Mouse (Mus musculus) neural tube, embryonic 13.5 days (tissue): ENCODE results near the gene Itpr3. TPM values are rescaled to one million over a fixed set of nuclear protein-coding genes. Genes with fewer than 3 reads are reported as not detected.

Source experiments
- ATAC-seq: fragments of 200-750 bp; cut with Nextera tagmentation; 2 replicates; pipeline ENCODE4 v1.8.0; 2017; ENCODE audit warnings: low read depth, mild to moderate bottlenecking, moderate TSS enrichment, moderate library complexity
- H3K27ac ChIP-seq: fragments of 300-500 bp; sonication (generic); replicated peaks from 2 replicates; pipeline ENCODE4 v1.5.1; 2015; ENCODE audit warnings: moderate library complexity, mild to moderate bottlenecking, inconsistent platforms
- H3K27me3 ChIP-seq: fragments of 300-500 bp; sonication (generic); 2 replicates; pipeline ENCODE4 v1.6.1; 2015; ENCODE audit warnings: mild to moderate bottlenecking, inconsistent platforms
- H3K36me3 ChIP-seq: fragments of 300-500 bp; sonication (generic); 2 replicates; pipeline ENCODE4 v1.6.1; 2015; ENCODE audit warnings: mild to moderate bottlenecking, inconsistent platforms
- H3K4me1 ChIP-seq: fragments of 300-500 bp; sonication (generic); replicated peaks from 2 replicates; pipeline ENCODE4 v1.6.1; 2015; ENCODE audit warnings: inconsistent platforms
- H3K4me2 ChIP-seq: fragments of 300-500 bp; sonication (generic); 2 replicates; pipeline ENCODE4 v1.6.1; 2015; ENCODE audit warnings: inconsistent platforms, mild to moderate bottlenecking, moderate library complexity
- H3K4me3 ChIP-seq: fragments of 300-500 bp; sonication (generic); 2 replicates; pipeline ENCODE4 v1.5.1; 2015; ENCODE audit warnings: mild to moderate bottlenecking, inconsistent platforms
- H3K9ac ChIP-seq: fragments of 300-500 bp; sonication (generic); 2 replicates; pipeline ENCODE4 v1.6.1; 2015; ENCODE audit warnings: moderate library complexity, mild to moderate bottlenecking, inconsistent platforms
- H3K9me3 ChIP-seq: fragments of 300-500 bp; sonication (generic); 2 replicates; pipeline ENCODE4 v1.6.1; 2016; ENCODE audit warnings: inconsistent platforms
- WGBS: fragments of 180-500 bp; shearing (Covaris S2); methylation state at CpG from one replicate; pipeline ENCODE4 v1.1.7; 2015; 5-methylcytosine and 5-hydroxymethylcytosine counted together
- polyA plus RNA-seq: library from polyadenylated mRNA; unstranded; fragments of >200 nt; fragmentation: Nextera tagmentation; extraction: Ambion mirVana; gene quantifications from 2 replicates; pipeline ENCODE4 v1.2.1, GENCODE M21; 2015

Itpr3 gene
- polyA plus RNA-seq, 1 experiment from 2014 or later, result 1.4 TPM

DNA sequence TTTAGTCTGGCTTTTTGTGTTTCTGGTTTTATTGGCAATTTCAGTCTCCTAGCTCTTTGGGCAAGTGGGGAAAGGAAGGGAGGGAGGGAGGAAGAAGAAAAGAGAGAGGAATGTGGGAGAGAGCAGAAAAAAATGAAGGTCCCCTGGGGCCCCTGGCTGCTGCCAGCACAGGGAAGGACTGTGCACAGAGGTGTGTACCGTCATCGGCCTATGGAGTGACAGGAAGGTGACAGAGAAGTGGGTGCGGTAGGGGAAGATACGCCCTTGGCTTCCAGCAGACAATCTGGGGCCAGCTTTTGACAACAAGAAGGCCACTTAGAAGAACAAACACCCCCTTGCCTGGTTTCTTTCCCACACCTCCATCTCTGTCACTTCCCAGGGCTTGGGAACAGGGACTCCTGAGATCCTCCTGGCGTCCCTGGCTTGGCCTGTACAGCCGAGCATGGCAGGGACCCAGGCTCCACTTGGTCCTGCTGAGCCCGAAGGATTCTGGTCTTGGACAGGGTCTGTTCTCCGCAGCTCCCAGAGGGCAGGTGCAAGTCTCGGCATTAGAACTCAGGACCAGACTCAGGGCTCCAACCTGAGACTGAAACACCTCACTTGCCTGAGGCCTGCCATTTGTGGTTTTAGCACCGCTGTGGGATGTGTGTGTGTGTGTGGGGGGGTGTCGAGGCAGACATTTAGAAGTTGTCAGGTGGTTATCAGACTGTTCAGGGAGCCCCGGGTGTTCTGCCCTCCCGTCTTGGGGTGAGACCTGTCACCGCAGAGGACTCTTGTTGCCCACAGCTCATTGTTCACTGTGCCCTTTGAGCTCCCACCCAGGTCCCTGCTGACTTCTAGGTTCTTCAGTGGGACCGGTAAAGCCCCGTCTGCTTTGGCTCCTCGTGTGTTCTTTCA is 18.0 kb downstream of the Itpr3 start:
- WGBS, result 87% methylated on average over 17 of the region's 17 CpGs
- H3K27ac ChIP-seq, result no peak overlapping the region
- H3K36me3 ChIP-seq, result no peaks in the 10 kb centered on the region
- no peak overlapping the region for H3K9ac ChIP-seq
- H3K4me1 ChIP-seq, result peaks cover 4% of the 10 kb centered on the region; the same call in 1 of the 2 replicates
- H3K4me2 ChIP-seq, result no peak overlapping the region
- 0 out of 2 replicates have a peak, but pooled peaks cover 3% of the 10 kb centered on the region for H3K9me3 ChIP-seq
- ATAC-seq, result no peak
- no peaks in the 10 kb centered on the region for H3K27me3 ChIP-seq
- no peak overlapping the region for H3K4me3 ChIP-seq

DNA sequence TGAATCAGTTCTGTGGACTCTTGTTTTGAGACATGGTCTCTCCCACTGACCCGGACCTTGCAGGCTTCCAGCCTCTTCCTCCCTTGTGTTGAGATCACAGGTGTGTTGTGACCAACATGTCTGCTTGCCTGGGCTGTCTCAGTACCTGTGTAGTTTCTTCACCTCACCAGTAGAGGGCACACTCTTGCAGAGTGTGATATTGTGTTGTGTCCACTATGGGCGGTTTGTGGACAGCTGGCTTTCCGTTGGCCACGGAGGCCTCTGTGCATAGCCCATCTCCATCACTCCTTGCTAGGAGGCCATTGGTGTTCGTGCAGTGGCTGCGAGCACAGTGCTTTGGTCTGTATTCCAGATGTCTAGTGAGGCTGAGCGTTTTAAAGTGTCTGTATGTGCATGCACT is 20.0 kb downstream of the Itpr3 start:
- 0 out of 2 replicates have a peak, but pooled peaks cover 3% of the 10 kb centered on the region for H3K4me1 ChIP-seq
- 0 out of 2 replicates have a peak, but pooled peaks cover 3% of the 10 kb centered on the region for H3K9me3 ChIP-seq
- no peak for ATAC-seq
- 99% methylated on average over 7 of the region's 7 CpGs for WGBS
- H3K27me3 ChIP-seq, result no peaks in the 10 kb centered on the region
- H3K27ac ChIP-seq, result no peak overlapping the region
- H3K4me3 ChIP-seq, result no peak overlapping the region
- no peaks in the 10 kb centered on the region for H3K36me3 ChIP-seq
- H3K4me2 ChIP-seq, result no peak overlapping the region
- no peak overlapping the region for H3K9ac ChIP-seq

DNA sequence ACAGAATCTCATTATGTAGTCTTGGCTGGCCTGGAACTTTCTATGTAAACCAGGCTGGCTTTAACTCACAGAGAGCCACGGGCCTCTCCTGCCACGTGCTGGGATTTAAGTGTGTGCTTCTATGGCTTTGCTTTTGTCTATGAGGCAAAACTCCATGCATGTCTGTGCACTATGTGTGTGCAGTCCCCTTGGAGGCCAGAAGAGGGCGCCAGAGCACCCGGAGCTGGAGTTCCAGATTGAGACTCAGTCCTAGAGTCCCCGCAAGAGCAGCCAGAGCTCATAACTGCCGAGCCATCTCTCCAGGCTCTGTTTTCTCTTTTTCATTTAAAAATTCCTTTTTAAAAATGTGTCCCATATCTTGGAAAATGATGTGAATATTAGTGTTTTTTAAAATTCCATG is 20.8 kb downstream of the Itpr3 start:
- no peak overlapping the region for H3K27ac ChIP-seq

DNA sequence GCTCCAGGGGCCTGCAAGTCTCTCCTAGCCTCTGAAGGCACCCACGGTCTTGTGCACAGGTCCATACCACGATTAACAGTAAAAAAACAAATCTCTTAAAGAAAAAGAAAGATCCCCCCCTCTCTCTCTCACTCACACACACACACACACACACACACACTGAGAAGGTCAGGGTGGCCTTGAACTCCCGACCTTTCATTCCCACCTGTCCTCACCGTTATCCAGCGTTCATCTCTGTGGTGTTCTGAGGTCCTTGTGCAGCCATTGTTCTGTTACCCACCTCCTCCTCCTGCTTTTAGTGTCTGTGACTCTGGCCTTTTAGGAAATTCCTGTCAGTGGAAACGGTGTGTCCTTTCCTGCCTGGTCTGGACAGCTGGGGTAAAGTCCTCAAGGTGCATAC is 21.4 kb downstream of the Itpr3 start:
- H3K27ac ChIP-seq, result no peak overlapping the region
- no peaks in the 10 kb centered on the region for H3K27me3 ChIP-seq
- WGBS, result 92% methylated on average over 6 of the region's 6 CpGs
- no peaks in the 10 kb centered on the region for H3K36me3 ChIP-seq
- H3K9me3 ChIP-seq, result 0 out of 2 replicates have a peak, but pooled peaks cover 3% of the 10 kb centered on the region
- no peak overlapping the region for H3K9ac ChIP-seq
- 0 out of 2 replicates have a peak, but pooled peaks cover 3% of the 10 kb centered on the region for H3K4me1 ChIP-seq
- ATAC-seq, result no peak
- no peak overlapping the region for H3K4me2 ChIP-seq
- no peak overlapping the region for H3K4me3 ChIP-seq

More for the DNA sequence above, 20.8 kb downstream of the Itpr3 start:
- 81% methylated on average over 6 of the region's 6 CpGs for WGBS
- ATAC-seq, result no peak
- Histone ChIP-seq H3K9ac (no peak overlapping the region), H3K4me2 (no peak overlapping the region), H3K4me3 (no peak overlapping the region), H3K9me3 (0 out of 2 replicates have a peak, but pooled peaks cover 3% of the 10 kb centered on the region), H3K27me3 (no peaks in the 10 kb centered on the region), H3K36me3 (no peaks in the 10 kb centered on the region), H3K4me1 (0 out of 2 replicates have a peak, but pooled peaks cover 3% of the 10 kb centered on the region)

DNA sequence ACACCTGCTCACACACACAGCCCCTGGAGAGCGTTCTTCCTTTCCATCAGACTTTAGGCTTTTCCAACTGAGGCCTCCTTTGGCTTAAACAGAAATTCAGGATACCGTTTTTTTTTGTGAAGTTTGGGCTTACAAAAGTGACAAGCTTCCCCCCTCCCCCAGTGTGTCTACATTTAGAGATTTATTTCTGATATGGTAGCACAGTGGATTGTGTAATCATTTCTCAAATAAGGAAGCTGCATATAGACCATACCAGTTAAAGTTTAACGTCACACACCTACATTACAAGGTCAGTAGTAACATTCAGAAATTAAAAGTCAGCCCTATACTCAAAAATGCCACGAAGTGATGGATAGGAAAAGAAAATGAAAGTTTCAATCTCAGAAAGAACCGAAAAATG is 24.8 kb downstream of the Itpr3 start:
- H3K36me3 ChIP-seq, result no peaks in the 10 kb centered on the region
- H3K9me3 ChIP-seq, result 0 out of 2 replicates have a peak, but pooled peaks cover 3% of the 10 kb centered on the region
- no peaks in the 10 kb centered on the region for H3K4me1 ChIP-seq
- no peak overlapping the region for H3K4me3 ChIP-seq
- ATAC-seq, result no peak
- H3K9ac ChIP-seq, result no peak overlapping the region
- no peak overlapping the region for H3K4me2 ChIP-seq
- H3K27ac ChIP-seq, result no peak overlapping the region
- 87% methylated on average over 5 of the region's 5 CpGs for WGBS
- no peaks in the 10 kb centered on the region for H3K27me3 ChIP-seq

DNA sequence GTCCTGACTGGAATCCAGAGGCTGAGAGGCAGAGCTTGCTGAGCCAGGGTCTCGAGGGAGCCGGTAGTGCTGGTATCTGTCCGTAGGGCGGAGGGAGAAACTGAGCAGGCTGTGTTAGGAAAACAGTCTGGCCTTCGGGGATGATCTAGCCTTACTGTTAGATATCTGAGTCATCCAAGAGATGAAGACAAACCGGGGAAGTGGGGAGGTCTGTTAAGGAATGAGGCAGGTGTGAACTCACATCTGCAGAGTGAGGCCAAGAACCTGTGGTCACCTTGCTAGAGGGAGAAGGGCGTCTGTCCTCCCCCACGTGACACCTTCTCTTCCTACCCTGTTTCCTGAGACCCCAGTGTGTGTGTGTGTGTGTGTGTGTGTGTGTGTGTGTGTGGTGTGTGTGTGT is 25.7 kb downstream of the Itpr3 start:
- no peak for ATAC-seq
- H3K4me3 ChIP-seq, result no peak overlapping the region
- 72% methylated on average over 8 of the region's 8 CpGs for WGBS

DNA sequence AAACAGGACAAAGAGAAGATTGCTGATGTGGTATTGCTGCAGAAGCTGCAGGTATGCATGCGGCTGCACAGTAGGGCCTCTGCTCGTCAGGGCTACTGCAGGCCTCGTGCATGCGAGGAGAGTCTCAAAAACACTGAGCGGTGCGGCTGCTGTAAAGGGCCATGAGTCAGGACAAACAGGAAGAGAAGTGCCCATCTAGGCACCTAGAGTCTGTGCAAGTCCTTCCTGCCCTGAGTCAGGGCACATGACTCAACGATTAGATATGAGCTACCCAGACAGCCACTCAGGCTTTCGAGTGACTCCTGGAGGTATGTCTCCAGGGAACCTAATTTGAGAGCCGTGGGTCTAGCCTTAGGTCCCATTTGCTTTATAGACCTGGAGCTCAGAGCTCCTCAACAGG is 26.5 kb downstream of the Itpr3 start:
- no peak for ATAC-seq
- no peaks in the 10 kb centered on the region for H3K9me3 ChIP-seq
- WGBS, result 82% methylated on average over 9 of the region's 9 CpGs
- no peak overlapping the region for H3K4me3 ChIP-seq
- no peaks in the 10 kb centered on the region for H3K36me3 ChIP-seq
- H3K27me3 ChIP-seq, result no peaks in the 10 kb centered on the region
- H3K4me2 ChIP-seq, result no peak overlapping the region
- H3K4me1 ChIP-seq, result no peaks in the 10 kb centered on the region
- H3K9ac ChIP-seq, result no peak overlapping the region
- no peak overlapping the region for H3K27ac ChIP-seq

More for the DNA sequence above, 25.7 kb downstream of the Itpr3 start:
- 0 out of 2 replicates have a peak, but pooled peaks cover under 1% of the 10 kb centered on the region for H3K9me3 ChIP-seq
- H3K4me2 ChIP-seq, result no peak overlapping the region
- H3K9ac ChIP-seq, result no peak overlapping the region
- H3K27me3 ChIP-seq, result no peaks in the 10 kb centered on the region
- no peaks in the 10 kb centered on the region for H3K36me3 ChIP-seq
- H3K27ac ChIP-seq, result no peak overlapping the region
- H3K4me1 ChIP-seq, result no peaks in the 10 kb centered on the region

DNA sequence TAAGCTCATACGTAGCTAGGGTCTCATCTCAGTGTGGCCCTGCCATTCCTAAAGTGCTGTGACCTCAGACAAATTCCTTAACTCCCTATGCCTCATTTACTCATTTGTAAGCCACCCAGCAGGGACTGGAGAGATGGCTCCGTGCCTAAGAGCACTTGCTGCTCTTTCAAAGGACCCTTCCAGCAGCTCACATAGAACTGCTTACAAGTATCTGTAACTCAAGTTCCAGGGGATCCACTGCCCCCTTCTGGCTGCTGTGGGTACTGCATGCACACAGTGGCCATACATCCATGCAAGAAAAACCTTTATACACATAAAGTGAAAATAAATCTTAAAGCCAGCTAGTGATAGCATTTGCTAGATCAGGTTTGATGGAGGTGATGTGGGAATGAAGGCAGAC is 28.6 kb downstream of the Itpr3 start:
- Histone ChIP-seq H3K27ac (no peak overlapping the region), H3K4me3 (no peak overlapping the region), H3K36me3 (no peaks in the 10 kb centered on the region), H3K4me1 (no peaks in the 10 kb centered on the region), H3K9me3 (no peaks in the 10 kb centered on the region), H3K27me3 (no peaks in the 10 kb centered on the region), H3K4me2 (no peak overlapping the region), H3K9ac (no peak overlapping the region)
- 36% methylated on average over 2 of the region's 2 CpGs for whole genome bisulfite sequencing
- no peak for ATAC-seq

DNA sequence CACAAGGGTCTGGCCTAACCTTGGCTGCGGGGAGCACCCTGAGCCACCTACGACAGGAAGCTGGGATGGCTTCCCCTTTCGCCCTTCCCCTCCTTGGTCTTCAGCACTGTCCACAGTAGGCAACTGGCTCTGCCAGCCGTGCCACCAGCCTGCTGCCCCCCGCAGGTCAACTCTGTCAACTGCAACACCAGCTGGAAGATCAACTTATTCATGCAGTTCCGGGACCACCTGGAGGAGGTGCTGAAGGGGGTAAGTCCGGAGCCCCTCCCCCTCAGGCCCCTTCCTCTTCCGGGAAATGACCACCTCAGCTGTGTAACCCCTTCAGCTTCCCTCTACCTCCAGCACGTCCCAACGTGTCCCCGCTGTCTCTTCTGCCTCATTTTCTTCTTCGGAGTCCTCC is 30.3 kb downstream of the Itpr3 start:
- ATAC-seq, result no peak
- H3K9ac ChIP-seq, result no peak overlapping the region
- 28% methylated on average over 12 of the region's 12 CpGs for WGBS
- no peaks in the 10 kb centered on the region for H3K36me3 ChIP-seq
- H3K4me1 ChIP-seq, result no peaks in the 10 kb centered on the region
- no peaks in the 10 kb centered on the region for H3K9me3 ChIP-seq
- no peaks in the 10 kb centered on the region for H3K27me3 ChIP-seq
- H3K4me3 ChIP-seq, result no peak overlapping the region
- H3K4me2 ChIP-seq, result no peak overlapping the region
- H3K27ac ChIP-seq, result no peak overlapping the region

DNA sequence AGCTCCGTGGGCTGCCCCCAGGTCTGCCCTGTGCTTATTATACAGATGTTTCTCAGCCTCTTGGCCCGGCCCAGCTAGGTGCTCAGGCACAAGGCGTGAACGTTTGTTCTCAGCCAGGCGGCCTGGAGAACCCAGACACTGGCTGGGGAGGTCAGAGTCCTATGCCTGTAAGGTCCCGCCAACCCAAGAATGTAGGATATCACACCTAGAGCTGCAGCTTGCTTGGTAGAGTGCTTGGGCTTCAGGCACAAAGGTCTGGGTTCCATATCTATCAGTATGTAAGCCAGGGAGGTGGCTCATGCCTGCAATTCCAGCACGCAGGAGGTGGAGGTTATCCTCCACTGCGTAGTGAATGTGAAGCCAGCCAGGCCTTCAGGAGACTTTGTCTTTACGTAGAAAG is 33.0 kb downstream of the Itpr3 start:
- no peak overlapping the region for H3K4me2 ChIP-seq
- H3K9me3 ChIP-seq, result no peaks in the 10 kb centered on the region
- no peak overlapping the region for H3K9ac ChIP-seq
- no peak overlapping the region for H3K27ac ChIP-seq
- no peaks in the 10 kb centered on the region for H3K4me1 ChIP-seq
- H3K4me3 ChIP-seq, result no peak overlapping the region
- no peak for ATAC-seq
- H3K36me3 ChIP-seq, result no peaks in the 10 kb centered on the region
- 83% methylated on average over 9 of the region's 9 CpGs for WGBS
- H3K27me3 ChIP-seq, result no peaks in the 10 kb centered on the region

DNA sequence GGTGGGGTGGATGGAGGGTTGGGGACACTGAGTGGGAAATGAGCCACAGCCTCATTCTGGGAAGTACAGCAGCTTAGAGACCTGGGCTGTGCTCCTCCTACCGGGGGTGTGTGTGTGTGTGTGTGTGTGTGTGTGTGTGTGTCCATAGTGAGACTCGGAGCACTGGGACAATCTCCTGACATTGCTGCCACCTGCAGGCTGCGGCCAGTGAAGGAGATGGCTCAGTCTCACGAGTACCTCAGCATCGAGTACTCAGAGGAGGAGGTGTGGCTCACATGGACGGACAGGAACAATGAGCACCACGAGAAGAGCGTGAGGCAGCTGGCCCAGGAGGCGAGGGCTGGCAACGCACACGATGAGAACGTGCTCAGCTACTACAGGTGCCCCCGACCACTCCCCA is 38.6 kb downstream of the Itpr3 start:
- H3K9ac ChIP-seq, result no peak overlapping the region

DNA sequence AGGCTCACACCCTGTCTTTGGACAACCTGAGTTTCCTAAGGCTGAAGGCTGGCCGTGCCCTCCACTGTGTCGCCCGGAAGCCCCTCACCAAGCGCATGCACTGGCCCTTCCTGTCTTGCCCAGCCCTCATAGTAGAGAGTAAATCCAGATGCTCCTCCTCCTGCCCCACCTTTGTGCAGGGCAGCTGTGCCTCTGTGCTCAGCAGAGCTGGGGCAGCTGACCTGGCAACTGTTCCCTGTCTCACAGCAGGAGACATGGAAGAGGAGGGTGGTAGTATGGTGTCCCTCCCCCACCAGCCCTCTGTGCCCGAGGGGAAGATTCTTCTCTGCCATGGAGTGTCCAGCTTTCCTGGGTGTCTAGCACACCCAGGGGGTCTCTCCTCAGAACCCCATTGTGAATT is 44.6 kb downstream of the Itpr3 start:
- Histone ChIP-seq H3K4me1 (peaks cover 8% of the 10 kb centered on the region), H3K4me2 (no peak overlapping the region), H3K9me3 (no peaks in the 10 kb centered on the region), H3K27ac (no peak overlapping the region), H3K27me3 (no peaks in the 10 kb centered on the region), H3K9ac (0 out of 2 replicates have a peak overlapping the region, but pooled peaks have one; percentile 12), H3K4me3 (no peak overlapping the region), H3K36me3 (no peaks in the 10 kb centered on the region)
- no peak for ATAC-seq
- 74% methylated on average over 5 of the region's 5 CpGs for WGBS

More for the DNA sequence above, 38.6 kb downstream of the Itpr3 start:
- Histone ChIP-seq H3K4me1 (no peaks in the 10 kb centered on the region), H3K27ac (no peak overlapping the region), H3K9me3 (no peaks in the 10 kb centered on the region), H3K27me3 (no peaks in the 10 kb centered on the region), H3K4me3 (no peak overlapping the region), H3K36me3 (no peaks in the 10 kb centered on the region), H3K4me2 (no peak overlapping the region)
- ATAC-seq, result 0 out of 2 replicates have a peak, but pooled peaks have one; percentile 33
- WGBS, result 30% methylated on average over 13 of the region's 13 CpGs
